Mouse (Mus musculus): Measurements from ENCODE around the gene Asic2.

DNA sequence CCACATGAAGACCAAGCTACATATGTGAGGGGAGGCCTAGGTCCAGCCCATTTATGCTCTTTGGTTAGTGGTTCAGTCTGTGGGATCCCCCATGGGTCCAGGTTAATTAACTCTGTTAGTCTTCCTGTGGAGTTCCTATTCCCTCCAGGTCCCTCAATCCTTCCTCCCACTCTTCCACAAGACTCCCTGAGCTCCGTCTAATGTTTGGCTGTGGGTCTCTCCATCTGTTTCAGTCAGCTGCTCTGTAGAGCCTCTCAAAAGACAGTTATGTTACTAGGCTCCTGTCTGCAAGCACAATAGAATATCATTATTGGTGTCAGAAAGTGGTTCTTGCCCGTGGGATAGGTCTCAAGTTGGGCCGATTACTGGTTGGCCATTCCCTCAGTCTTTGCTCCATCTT lies 1072.4 kb downstream of the Asic2 start:
- TF ChIP-seq CTCF (IDR thresholded peaks at IDR 0.05; ENCODE audit: borderline replicate concordance, control insufficient read depth, extremely low read depth, insufficient read depth, low read length, poor library complexity) (no peak), POLR2A (IDR thresholded peaks at IDR 0.05; ENCODE audit: control insufficient read depth, extremely low read depth, insufficient read depth, low read length, poor library complexity) (no peak)
